Mouse (Mus musculus) embryonic fibroblast, embryonic 13.5 days (primary cell): ENCODE measurements around the gene Pnck.

Experiments used
- CTCF ChIP-seq: IDR thresholded peaks from 2 replicates; pipeline ENCODE4 v1.5.1; 2011; ENCODE audit warnings: mild to moderate bottlenecking, control low read depth, low read length, moderate library complexity, borderline replicate concordance; ENCODE audit not compliant: insufficient read depth
- POLR2A ChIP-seq: IDR thresholded peaks from 2 replicates; pipeline ENCODE4 v1.6.1; 2011; ENCODE audit warnings: low read depth, mild to moderate bottlenecking, control low read depth, low read length, moderate library complexity

DNA sequence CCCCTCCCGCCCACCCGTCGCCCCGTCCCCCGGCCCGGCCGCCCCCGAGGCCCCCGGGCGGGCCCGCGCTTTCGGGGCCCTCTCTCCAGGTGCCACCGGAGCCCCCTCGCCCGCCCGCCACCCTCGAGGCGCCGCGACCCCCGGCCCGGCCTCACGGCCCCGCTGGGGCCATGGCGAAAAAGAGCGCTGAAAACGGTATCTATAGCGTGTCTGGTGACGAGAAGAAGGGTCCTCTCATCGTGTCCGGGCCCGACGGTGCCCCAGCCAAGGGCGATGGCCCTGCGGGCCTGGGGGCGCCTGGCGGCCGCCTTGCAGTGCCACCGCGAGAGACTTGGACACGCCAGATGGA, 13.7 kb upstream of the Pnck start:
- no peak for TF ChIP-seq POLR2A
- TF ChIP-seq CTCF: no peak
